Mouse (Mus musculus) kidney, embryonic 16.5 days (tissue): ENCODE measurements around the gene AI837181. TPM values are rescaled to one million over a fixed set of nuclear protein-coding genes. Genes with fewer than 3 reads are reported as not detected.
A peak's percentile ranks its signal among the peaks of the same experiment; 100 is the strongest.

Experiments used
- ATAC-seq: fragments of 200-750 bp; cut with Nextera tagmentation; 2 replicates; pipeline ENCODE4 v1.8.0; 2017; ENCODE audit warnings: moderate TSS enrichment; ENCODE audit not compliant: low FRiP score, low TSS enrichment
- H3K27ac ChIP-seq: fragments of 300-500 bp; sonication (generic); 2 replicates; pipeline ENCODE4 v1.5.1; 2014; ENCODE audit warnings: low read length
- H3K27me3 ChIP-seq: fragments of 300-500 bp; sonication (generic); 2 replicates; pipeline ENCODE4 v1.6.1; 2014; ENCODE audit warnings: low read length, control low read depth, mixed read lengths; ENCODE audit not compliant: insufficient read depth
- H3K36me3 ChIP-seq: fragments of 300-500 bp; sonication (generic); 2 replicates; pipeline ENCODE4 v1.6.1; 2014; ENCODE audit warnings: low read length, control low read depth, mixed read lengths; ENCODE audit not compliant: insufficient read depth
- H3K4me1 ChIP-seq: fragments of 300-500 bp; sonication (generic); 2 replicates; pipeline ENCODE4 v1.6.1; 2014; ENCODE audit warnings: low read length, control low read depth, mixed read lengths; ENCODE audit not compliant: insufficient read depth
- H3K4me2 ChIP-seq: fragments of 300-500 bp; sonication (generic); replicated peaks from 2 replicates; pipeline ENCODE4 v1.6.1; 2014; ENCODE audit warnings: low read depth, low read length
- H3K4me3 ChIP-seq: fragments of 300-500 bp; sonication (generic); 2 replicates; pipeline ENCODE4 v1.5.1; 2014; ENCODE audit warnings: mild to moderate bottlenecking, low read length
- H3K9ac ChIP-seq: fragments of 300-500 bp; sonication (generic); replicated peaks from 2 replicates; pipeline ENCODE4 v1.6.1; 2014; ENCODE audit warnings: low read length
- H3K9me3 ChIP-seq: fragments of 300-500 bp; sonication (generic); 2 replicates; pipeline ENCODE4 v1.6.1; 2016; ENCODE audit warnings: low read length, control low read depth
- WGBS: fragments of 180-500 bp; shearing (Covaris S2); extraction: QIAGEN DNeasy Blood & Tissue Kit; methylation state at CpG from one replicate; pipeline ENCODE4 v1.1.7; 2014; 5-methylcytosine and 5-hydroxymethylcytosine counted together
- polyA plus RNA-seq: library from polyadenylated mRNA; unstranded; fragments of >200 nt; fragmentation: Nextera tagmentation; extraction: Ambion mirVana; gene quantifications from 2 replicates; pipeline ENCODE4 v1.2.1, GENCODE M21; 2015

Gene AI837181
- polyA plus RNA-seq, 1 experiment from 2014 or later = 50.8 TPM

- 91% methylated on average over 9 of the region's 9 CpGs for WGBS
- H3K36me3 ChIP-seq = peaks cover 50% of the 10 kb centered on the region
These were observed 38.3 kb downstream of the AI837181 start for GRCm38 (mm10) chr19:5463212-5463611.

GRCm38 (mm10) chr19:5463791-5464562 is 39.0 kb downstream of the AI837181 start:
- WGBS = 36% methylated on average over 15 of the region's 15 CpGs
- peak overlapping the region; percentile 43 for H3K4me2 ChIP-seq
- peaks cover 50% of the 10 kb centered on the region for H3K36me3 ChIP-seq
- peak overlapping the region; percentile 25 for H3K4me3 ChIP-seq
- H3K9me3 ChIP-seq = no peaks in the 10 kb centered on the region
- peak overlapping the region; percentile 37 for H3K9ac ChIP-seq
- peak overlapping the region; percentile 64 for H3K27ac ChIP-seq
- peaks cover 19% of the 10 kb centered on the region for H3K4me1 ChIP-seq
- ATAC-seq = peak; percentile 55
- H3K27me3 ChIP-seq = no peaks in the 10 kb centered on the region

More at GRCm38 (mm10) chr19:5463212-5463611, 38.3 kb downstream of the AI837181 start:
- no peak overlapping the region for H3K4me3 ChIP-seq
- no peak overlapping the region for H3K9ac ChIP-seq
- peaks cover 19% of the 10 kb centered on the region for H3K4me1 ChIP-seq
- ATAC-seq = no peak
- H3K27ac ChIP-seq = no peak overlapping the region
- H3K9me3 ChIP-seq = no peaks in the 10 kb centered on the region
- H3K27me3 ChIP-seq = no peaks in the 10 kb centered on the region
- H3K4me2 ChIP-seq = no peak overlapping the region

GRCm38 (mm10) chr19:5465037-5465436 is 40.1 kb downstream of the AI837181 start:
- Histone ChIP-seq H3K9ac (no peak overlapping the region), H3K4me3 (no peak overlapping the region), H3K27ac (no peak overlapping the region), H3K4me1 (peaks cover 16% of the 10 kb centered on the region), H3K27me3 (no peaks in the 10 kb centered on the region), H3K4me2 (no peak overlapping the region), H3K36me3 (peaks cover 50% of the 10 kb centered on the region), H3K9me3 (no peaks in the 10 kb centered on the region)
- WGBS = 93% methylated on average over 8 of the region's 8 CpGs
- no peak for ATAC-seq

GRCm38 (mm10) chr19:5466916-5467500 is 42.1 kb downstream of the AI837181 start:
- Histone ChIP-seq H3K4me3 (no peak overlapping the region), H3K4me2 (no peak overlapping the region), H3K4me1 (peaks cover 9% of the 10 kb centered on the region; the same call in 1 of the 2 replicates), H3K27me3 (no peaks in the 10 kb centered on the region), H3K9me3 (no peaks in the 10 kb centered on the region), H3K36me3 (peaks cover 50% of the 10 kb centered on the region), H3K27ac (no peak overlapping the region), H3K9ac (0 out of 2 replicates have a peak overlapping the region, but pooled peaks have one; percentile 10)
- WGBS = 93% methylated on average over 6 of the region's 6 CpGs
- ATAC-seq = no peak

GRCm38 (mm10) chr19:5468374-5468773 is 43.4 kb downstream of the AI837181 start, which contains the start of gene Ctsw:
Ctsw (minus strand) TSS chr19:5468507.
- peaks cover 40% of the 10 kb centered on the region for H3K36me3 ChIP-seq
- peaks cover 11% of the 10 kb centered on the region; the same call in 1 of the 2 replicates for H3K4me1 ChIP-seq
- H3K4me3 ChIP-seq = no peak within 1 kb of the TSS
- no peak within 1 kb of the TSS for H3K4me2 ChIP-seq
- H3K9ac ChIP-seq = no peak within 1 kb of the TSS
- no peak for ATAC-seq
- no peaks in the 10 kb centered on the region for H3K27me3 ChIP-seq
- 61% methylated on average over 5 of the region's 5 CpGs for WGBS
- no peaks in the 10 kb centered on the region for H3K9me3 ChIP-seq
- H3K27ac ChIP-seq = no peak within 1 kb of the TSS

- H3K9me3 ChIP-seq = no peaks in the 10 kb centered on the region
- H3K27ac ChIP-seq = no peak overlapping the region
- H3K36me3 ChIP-seq = peaks cover 10% of the 10 kb centered on the region; the same call in 1 of the 2 replicates
- no peak overlapping the region for H3K9ac ChIP-seq
- ATAC-seq = no peak
- H3K4me1 ChIP-seq = peaks cover 21% of the 10 kb centered on the region
- H3K4me2 ChIP-seq = no peak overlapping the region
- H3K27me3 ChIP-seq = no peaks in the 10 kb centered on the region
- no peak overlapping the region for H3K4me3 ChIP-seq
- WGBS = 60% methylated on average over 5 of the region's 5 CpGs
These were observed 46.9 kb downstream of the AI837181 start for GRCm38 (mm10) chr19:5471846-5472245.

- Histone ChIP-seq H3K9me3 (no peaks in the 10 kb centered on the region), H3K4me1 (peaks cover 21% of the 10 kb centered on the region), H3K4me2 (no peak overlapping the region), H3K36me3 (peaks cover 4% of the 10 kb centered on the region; the same call in 1 of the 2 replicates), H3K27ac (no peak overlapping the region), H3K9ac (no peak overlapping the region), H3K4me3 (no peak overlapping the region), H3K27me3 (no peaks in the 10 kb centered on the region)
- 76% methylated on average over 3 of the region's 3 CpGs for WGBS
- ATAC-seq = no peak
These were observed 47.9 kb downstream of the AI837181 start for GRCm38 (mm10) chr19:5472857-5473256.

- Histone ChIP-seq H3K36me3 (peaks cover 8% of the 10 kb centered on the region), H3K9ac (peak within 1 kb of the TSS; percentile 86), H3K4me2 (peak within 1 kb of the TSS; percentile 66), H3K4me3 (peak within 1 kb of the TSS; percentile 64), H3K9me3 (no peaks in the 10 kb centered on the region), H3K4me1 (peaks cover 21% of the 10 kb centered on the region), H3K27ac (peak within 1 kb of the TSS; percentile 84), H3K27me3 (no peaks in the 10 kb centered on the region)
- WGBS = 2% methylated on average over 22 of the region's 22 CpGs
- ATAC-seq = peak; percentile 77
These were observed 48.8 kb downstream of the AI837181 start, which contains the start of gene Efemp2 for GRCm38 (mm10) chr19:5473720-5474119. Efemp2 (plus strand) TSS chr19:5473954.

GRCm38 (mm10) chr19:5474281-5475068 is 49.5 kb downstream of the AI837181 start:
- H3K4me1 ChIP-seq = peaks cover 21% of the 10 kb centered on the region
- peak overlapping the region; percentile 66 for H3K4me2 ChIP-seq
- ATAC-seq = peak; percentile 70
- 1% methylated on average over 45 of the region's 68 CpGs for WGBS
- no peaks in the 10 kb centered on the region for H3K9me3 ChIP-seq
- peak overlapping the region; percentile 86 for H3K9ac ChIP-seq
- no peaks in the 10 kb centered on the region for H3K27me3 ChIP-seq
- peak overlapping the region; percentile 64 for H3K4me3 ChIP-seq
- peak overlapping the region; percentile 84 for H3K27ac ChIP-seq
- peaks cover 11% of the 10 kb centered on the region for H3K36me3 ChIP-seq
